Mouse (Mus musculus) fat pad, adult 2 months (tissue): ENCODE data around the gene Adamts2.
A peak's percentile ranks its signal among the peaks of the same experiment; 100 is the strongest.

Experiments used
- DNase-seq: peaks from one replicate; pipeline ENCODE4 v3.0.0-alpha.2; 2011; ENCODE audit warnings: low read depth, low spot score; ENCODE audit errors: extremely low read depth

The Adamts2 gene

DNA sequence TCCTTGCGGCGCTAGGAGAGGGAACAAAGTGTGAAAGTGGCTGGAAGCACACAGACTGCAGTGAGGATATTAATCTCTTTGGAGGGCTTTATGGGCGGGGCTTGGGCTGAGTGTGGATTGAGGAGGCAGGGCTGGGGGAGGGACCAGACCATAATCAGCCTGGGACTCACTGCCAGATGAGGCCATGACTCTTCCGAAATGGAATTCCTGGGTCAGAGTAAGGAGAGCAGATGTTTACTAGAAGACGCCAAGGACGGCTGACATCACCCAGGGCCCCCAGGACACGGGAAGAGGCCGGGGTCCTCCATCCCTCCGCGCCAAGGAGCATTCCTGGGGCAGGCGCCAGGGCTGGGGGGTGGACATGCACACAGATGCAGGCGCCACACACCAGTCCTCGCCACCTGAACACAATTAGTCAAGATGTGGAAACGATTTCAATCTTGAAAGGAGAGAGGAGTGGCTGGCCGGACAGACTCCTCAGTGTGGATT lies 20.4 kb downstream of the Adamts2 start:
- DNase-seq: no peak

DNA sequence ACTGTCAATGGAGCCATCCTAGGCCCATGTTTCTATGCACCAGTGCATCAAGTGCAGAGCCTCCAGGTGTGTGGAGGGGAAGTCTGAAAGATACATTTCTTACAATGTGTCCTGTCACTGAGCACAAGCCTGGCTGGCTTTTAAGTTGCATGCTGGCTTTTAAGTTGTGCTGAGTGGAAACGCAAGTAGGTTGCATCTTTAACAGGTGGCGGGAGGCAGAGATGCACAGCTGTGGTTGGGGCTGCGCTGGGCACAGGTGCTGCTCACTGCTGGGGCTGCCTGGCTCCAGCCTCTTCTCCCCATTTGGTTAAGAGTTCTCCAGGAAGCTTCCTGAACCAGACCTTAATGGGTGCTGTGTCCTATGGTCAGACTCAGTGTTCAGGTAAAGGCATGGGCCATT lies 21.9 kb downstream of the Adamts2 start:
- no peak for DNase-seq

DNA sequence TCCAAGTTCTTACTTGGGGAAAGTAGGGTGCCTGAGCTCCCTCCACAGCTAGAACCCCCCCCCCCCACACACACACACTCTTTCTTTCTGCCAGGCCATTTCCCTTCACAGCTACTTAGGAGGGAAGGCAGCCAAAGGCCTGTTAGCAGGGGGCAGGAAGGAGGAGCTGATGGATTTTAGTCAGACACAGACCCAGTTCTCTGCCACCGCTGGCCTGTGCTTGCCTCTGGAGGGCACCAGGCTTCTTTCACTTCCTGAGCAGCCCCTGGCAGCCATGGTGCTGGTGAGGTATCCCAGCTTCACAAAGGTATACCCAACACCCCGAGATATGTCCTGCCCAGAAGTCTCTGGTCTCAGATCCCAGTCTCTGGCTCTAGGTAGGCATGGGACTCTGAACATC lies 22.4 kb downstream of the Adamts2 start:
- no peak for DNase-seq

DNA sequence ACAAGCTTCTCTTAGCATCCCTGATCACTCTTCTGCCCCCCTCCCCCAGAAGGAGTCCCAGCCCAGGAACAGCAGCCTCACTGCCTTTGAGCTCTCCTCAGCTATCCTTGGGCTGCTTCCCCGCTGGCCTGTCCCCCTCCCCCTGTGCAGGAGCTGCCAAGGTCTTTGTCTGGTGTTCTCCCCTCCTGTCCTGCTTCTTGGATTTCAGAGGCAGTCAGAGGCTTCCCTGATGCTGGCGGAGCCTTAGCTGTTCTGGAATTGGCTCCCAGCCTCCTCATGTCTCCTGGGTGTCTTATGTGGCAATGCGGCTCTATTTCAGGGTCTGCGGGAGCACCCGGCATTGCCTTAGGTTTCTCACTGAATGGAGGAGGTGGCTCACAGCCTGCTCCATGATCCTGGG lies 22.8 kb downstream of the Adamts2 start:
- DNase-seq: no peak

DNA sequence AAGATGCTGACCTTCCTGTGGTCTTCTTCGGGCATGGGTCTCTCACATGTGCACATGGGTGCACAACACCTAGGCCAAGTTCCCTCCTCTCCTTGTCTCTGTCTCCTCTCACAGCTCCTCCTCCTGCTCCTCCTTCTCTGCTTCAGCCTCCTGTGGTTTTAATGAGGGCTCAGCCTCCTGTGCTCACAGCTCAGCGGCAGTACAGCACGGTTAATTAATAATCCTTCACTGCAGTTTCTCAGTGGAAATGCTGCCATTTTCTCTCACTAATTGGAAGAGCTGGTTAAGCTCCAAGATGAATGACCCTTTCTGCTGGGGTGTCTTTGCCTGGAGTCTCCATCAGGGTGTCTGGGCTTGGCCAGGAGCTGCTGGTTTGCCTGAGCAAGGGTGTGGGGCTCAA lies 27.0 kb downstream of the Adamts2 start:
- no peak for DNase-seq

DNA sequence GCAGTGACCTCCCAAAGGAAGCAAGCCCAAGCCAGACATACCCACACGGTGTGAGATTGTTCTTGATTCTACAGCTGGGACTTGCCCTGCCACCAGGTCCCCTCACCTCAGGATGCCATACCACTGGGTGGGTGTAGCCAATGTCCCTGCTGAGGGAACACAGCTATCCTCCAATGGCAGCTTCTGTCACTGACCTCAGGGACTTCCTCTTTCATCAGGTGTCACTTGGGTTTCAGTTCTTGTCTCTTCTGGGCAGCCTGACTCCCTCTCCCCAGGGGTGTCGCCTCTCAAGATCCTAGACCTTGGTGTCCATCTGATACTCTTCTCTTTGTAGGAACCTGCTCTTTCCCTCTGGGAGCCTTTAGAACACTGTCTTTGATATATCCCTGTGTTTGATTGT lies 28.6 kb downstream of the Adamts2 start:
- no peak for DNase-seq

DNA sequence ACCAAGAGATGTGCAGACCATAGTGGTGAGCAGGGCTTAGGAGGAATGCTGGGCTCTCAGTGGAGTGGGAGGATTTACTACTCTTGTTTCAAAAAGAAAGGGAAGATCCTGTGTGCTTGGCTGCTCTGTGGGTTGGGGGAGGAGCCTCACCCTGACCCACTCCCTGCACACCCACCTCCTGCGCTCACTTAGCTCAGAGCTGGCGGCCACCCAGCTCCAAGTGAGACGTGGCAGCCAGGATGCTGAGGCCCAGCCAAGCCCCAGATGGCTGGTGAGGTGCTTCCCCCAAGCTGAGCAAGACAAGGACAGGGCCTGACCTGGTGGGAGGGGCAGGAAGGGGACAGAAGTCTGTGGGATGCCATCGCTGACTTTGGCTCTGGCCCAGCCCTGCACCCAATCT lies 30.4 kb downstream of the Adamts2 start:
- DNase-seq: no peak

DNA sequence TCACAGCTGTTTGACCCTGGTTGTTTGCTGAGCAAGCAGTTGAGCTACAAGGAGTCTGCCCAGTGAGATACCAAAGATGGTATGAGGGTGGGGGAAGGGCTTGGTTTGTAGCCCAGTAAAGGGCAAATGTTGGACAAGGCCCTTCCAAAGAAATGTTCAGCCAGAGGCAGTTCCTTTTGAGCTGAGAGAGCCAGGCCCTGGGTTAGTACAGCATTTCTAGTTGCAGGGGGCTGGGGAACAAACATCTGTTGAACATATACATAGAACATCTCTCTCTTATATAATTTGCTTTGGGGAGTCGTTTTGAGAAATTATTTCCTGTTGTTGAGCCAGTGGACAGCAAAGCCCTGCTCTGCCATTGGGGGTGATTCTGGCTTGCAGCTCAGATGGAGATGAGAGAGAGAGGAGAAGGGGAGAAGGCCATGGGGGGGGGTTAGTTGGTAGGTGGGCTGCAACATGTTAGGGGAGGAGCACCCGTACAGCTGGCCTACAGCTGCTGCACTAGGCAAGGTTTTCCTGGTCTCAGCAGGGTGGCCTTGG lies 33.2 kb downstream of the Adamts2 start:
- DNase-seq: no peak

DNA sequence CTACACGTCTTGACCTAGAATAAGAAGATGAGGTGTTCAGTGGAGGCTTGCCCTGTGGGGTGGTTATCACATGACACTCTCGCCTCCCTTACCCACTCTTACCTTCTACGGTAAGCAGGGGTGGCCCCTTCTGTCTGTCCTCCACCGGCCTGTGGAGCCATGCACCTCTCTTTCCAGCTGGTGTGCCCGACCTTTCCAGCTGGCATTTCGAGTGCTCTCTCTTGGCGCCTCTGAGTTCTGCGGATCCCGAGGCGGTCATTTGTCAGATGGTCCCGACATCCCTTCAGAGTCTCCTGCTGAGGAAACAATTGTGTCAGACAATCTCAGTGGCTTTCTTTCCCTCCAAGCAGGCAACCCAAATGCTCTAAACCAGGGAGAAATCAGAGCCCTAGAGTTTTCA lies 35.1 kb downstream of the Adamts2 start:
- DNase-seq: no peak

DNA sequence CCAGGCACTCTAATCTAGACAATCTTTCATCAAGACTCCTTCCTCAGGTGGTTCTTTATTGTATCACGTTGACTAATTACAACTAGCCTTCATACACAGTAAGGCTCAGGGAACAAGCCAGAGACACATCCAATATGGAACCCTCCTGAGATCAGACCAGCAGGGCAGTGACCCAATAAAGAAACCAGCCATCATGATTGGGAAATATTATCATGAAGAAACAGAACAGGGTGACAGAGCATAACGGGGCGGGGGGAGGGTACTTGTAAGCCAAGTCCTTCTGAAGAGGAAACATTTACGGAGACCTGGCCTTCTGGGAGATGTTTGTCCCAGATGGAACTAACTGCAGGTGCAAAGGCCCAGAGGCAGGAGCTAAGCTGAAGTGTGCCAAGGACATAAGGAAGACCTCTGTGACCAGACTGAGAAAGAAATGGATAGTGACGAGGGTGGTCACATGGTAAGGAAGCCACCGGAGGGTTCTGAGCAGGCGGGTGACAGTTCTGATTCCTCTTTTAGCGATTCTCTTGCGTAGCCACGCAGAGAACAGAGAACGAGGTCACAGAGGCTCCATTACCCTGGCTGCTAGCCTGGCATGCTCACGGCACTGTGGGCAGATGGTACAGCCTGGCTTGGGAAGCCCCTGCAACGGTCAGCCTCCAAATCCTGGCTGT lies 36.4 kb downstream of the Adamts2 start:
- DNase-seq: no peak

DNA sequence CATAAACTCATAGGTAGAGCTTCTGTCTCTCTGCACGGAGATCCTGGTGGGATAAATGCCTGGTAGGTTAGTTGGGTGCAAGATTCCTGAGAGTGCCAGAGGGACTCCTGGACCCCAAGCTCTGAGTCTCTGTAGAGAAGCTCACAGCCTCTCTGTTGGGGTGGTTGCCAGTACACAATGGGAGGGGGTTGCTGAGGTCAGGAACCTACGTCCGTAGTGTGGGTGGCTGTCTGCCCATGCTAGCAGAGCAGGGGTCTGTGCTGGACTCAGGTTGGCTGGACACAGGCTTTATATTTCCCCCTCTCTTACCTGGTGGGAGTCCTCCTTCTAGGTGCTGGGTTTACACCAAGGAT lies 37.0 kb downstream of the Adamts2 start:
- no peak for DNase-seq

DNA sequence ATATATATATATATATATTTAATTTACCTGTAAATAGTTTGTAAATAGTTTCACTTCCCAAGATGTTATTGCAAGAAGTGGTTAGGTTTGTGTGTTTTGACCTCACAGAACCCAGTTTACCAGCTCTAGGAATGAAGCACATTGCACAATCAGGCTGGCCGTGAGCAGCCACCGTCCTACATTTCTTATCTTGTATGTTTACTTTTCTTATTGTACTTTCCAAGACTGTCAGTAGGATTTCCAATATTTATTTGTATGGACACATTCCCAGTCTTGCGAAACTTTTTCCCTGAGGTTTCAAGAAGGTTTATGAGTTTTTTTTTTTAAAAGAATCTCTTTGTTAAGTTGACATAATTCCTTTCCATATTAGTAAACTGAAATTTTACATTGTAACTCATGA lies 40.7 kb downstream of the Adamts2 start:
- DNase-seq: peak; percentile 92

DNA sequence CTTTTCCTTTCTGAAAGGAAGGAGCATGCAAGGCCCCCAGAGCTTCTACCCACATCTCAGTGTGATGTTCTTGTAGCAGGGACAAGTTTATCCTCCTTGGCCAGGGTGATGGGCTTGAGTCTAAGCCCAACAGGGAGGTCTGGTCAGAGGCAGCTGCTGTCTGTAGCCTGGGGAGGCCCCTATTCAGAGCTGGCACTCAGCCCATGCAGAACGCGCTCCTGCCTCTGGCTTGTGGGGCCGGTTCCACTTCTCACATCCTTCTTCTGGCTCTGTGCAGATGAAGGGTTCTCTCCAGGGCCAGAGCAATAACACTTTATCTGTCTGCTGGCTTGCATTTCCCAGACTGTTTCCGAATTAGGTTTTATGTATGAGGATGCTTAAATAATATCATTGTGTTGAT lies 44.3 kb downstream of the Adamts2 start:
- DNase-seq: no peak

DNA sequence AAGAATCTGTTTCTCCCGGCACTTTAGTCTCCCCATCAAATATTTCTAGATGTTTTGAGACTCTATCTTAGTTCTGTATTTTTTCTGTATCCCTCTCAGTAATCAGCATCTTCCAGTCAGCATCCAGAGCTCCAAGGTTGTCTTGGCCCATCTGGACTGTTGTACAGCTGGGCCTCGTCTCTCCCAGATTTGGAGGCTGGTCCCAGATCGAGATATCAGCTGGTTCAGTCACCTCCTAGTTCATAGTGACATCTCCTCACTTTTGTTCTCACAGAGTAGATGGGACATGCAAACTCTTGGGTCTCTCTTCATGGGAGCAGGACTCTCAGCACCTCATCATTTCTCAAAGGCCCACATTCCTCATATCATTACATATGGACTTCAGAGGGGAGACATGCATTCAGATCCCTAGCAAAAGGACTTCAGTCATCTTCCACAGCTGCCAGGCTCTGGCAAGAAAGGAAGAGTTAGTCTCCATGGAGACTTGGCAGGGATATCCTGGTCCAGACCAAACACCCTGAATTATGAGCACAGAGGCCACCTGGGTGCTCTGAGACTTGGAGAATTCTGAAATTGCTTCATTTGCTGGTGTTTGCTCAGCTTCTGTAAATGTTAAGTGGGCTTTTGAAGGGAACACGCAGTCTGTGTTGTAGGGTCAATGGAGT lies 46.4 kb downstream of the Adamts2 start:
- DNase-seq: no peak

DNA sequence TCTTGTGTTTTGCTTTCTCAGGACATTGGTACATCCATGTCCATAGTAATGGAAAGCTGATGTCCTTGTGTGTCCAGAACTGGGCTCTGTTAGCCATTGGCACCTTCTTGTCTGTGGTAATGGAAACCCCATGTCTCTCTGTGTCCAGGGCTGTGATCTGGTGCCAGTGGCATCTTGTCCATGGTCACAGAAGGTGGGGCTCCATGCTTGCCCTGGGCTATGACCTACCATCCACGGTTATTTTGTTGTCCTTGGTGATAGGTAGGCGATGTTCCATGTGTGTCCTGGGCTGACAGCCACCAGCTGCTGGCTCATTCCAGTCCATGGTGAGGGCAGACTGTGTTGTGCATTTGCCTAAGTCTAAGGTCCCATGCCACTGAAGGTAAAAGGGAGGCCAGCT lies 48.2 kb downstream of the Adamts2 start:
- no peak for DNase-seq

DNA sequence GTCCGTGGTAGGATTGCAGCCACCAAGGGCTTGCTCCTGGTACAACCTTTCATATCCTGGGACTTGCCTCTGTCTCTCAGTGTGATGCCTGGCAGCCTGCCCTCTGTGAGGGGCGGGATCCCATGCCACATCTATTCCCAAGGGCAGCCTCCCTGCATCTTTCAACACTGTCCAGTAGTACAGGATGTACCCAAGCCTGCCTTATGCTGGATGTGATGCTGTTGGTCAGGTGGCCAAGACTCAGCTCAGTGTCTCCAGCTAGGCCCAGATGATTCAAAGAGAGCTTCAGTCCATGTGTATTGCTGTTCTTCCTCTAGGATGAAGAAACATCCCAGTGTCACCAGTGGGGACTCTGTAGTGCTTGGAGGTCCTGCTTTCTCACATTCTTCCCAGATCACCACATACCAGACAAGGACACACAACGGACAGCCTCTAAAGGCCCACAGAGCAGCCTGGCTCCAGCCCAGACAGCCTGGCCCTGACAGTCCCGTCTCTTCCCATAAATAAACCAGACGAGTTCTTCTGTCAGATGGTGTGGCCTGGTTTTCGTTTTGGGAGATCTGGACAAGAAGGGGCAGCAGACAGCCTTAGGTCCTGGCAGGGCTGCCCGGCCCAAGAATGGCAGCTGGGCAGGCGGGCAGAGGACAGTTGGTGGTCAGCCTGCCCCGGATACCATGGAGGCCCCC lies 52.0 kb downstream of the Adamts2 start:
- no peak for DNase-seq

DNA sequence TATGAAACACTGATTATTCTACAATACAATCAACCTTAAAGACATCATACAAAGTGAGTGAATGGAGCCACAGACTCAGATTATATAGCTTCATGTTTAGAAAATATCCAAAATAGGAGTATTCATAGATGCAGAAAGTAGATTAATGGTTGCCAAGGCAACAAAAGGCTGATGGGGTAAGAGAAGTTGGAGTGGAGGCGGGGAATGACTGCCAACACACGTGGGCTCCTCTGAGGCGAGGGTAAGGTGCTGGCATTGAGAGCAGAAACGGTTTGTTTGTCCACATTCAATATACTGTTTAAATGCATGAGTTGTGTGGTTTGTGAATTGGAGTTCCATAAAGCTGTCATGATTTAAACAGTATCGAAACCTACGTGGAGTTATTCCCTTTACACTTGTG lies 56.9 kb downstream of the Adamts2 start:
- DNase-seq: no peak

DNA sequence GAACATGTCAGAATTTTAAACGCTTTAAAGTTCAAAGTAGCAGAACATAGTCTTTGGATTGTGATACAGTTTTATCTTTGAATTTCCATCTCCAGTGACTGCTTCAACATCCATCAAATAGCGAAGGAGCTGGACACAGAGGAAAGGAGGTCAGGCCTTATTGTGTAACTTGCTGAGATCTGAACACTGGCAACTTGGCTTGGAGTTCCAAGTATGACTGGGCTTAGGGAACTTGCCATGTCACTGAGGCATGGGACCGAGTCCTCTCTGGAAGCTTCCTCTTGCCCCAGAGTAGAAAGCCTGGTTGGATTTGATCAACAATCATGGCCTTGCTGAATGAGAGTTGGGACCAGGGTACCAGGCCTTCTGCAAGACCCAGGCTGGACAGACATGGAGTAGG lies 60.3 kb downstream of the Adamts2 start:
- no peak for DNase-seq

DNA sequence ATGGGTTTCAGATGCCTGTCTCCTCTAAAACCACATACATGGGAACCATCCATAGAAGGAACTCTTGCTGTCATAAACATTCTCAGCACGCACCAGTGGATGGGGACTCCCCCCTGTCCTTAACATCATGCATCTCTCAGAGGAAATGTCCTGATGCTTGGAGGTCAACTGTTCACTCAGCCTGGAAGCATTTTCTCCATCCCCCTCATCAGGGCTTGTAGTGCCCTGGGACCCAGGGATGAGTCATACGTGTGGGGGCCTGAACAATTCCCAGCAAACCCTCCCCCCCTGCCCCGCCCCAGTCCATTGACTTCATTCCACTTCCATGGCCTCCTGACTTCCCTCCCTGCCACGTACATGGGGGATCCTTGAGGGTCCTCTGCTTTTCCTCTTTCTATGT lies 62.9 kb downstream of the Adamts2 start:
- no peak for DNase-seq

DNA sequence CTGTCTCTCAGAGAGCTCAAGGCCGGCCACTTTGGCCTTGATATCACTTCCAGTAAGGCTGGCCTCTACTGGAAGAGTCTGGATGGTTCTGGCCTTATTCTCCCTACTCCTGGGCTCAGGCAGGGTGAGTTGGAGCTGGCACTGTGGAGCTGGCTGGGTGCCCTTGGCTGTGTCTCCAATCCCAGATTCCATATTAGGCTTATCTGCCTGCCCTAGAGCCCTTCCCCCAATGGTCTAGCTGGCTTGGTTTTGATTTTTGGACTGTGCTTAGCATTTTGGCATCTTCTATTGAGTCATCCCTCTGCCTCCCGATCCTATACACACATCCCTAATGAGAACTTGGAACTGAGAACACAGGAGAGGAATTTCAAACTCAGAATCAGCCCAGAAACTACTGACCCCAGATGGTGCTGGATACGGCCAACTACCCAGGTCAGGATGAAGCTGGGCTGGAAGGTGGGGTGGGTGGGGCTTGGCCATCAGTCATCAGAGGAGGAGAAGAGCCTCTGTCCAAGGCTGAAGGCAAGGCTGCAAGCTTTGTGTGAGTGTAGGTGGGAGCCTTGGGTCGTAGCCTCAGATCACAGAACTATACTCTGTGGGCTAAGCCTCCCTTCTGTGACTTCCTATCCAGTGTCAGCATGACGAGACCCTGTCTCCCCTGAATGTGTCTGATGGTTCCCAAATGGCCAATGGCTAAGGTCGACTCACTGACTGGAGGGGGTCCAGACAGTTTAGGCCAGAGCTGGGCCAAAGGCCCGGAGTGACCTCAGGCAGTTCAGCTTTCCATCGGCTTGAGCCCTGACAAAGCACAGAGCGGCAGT lies 67.9 kb downstream of the Adamts2 start:
- no peak for DNase-seq

DNA sequence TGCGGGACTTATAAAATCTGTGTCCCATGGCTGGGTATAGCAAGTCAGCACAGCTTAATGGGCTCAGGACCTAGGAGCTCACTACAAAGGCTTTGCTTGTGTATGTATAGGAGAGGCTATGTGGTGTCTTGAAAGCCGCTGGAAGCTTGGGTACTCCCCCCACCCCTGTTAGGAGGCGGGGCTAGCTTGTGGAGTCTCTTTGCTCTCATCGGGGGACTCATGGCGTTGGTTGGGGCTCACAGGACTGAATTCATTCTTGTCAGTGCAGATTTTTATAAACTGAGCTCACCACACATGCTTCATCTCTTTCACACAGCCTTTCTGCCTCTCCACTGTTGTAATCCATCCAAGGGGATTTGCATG lies 68.5 kb downstream of the Adamts2 start:
- no peak for DNase-seq
